ENCODE assay signal across 8 mouse cellular contexts in genomic region chr2:165364334-165365091, GRCm38 (mm10). TPM values are rescaled to one million over a fixed set of nuclear protein-coding genes. Genes with fewer than 3 reads are reported as not detected.
DNase-seq lines count a peak whose midpoint lies in the region; ATAC-seq and TF ChIP-seq lines count a peak whose summit lies in the region.

No protein-coding gene starts in this region.

- 16% methylated on average over 21 of the region's 21 CpGs for WGBS in forebrain, embryonic 10.5 days
- WGBS in hindbrain, embryonic 14.5 days = 15% methylated on average over 21 of the region's 21 CpGs
- WGBS in limb, embryonic 14.5 days = 12% methylated on average over 21 of the region's 21 CpGs

- H3K9ac ChIP-seq in hindbrain, embryonic 14.5 days = no peak overlapping the region
- no peak overlapping the region for H3K9ac ChIP-seq in limb, embryonic 14.5 days (ENCODE audit: low read depth, low read length, severe bottlenecking)

- ATAC-seq in hindbrain, embryonic 14.5 days (ENCODE audit: low FRiP score) = no peak
- 0 out of 2 replicates have a peak, but pooled peaks have one; percentile 44 for ATAC-seq in limb, embryonic 14.5 days (ENCODE audit: low FRiP score, low read depth)

- peak overlapping the region; percentile 1; the same call in 1 of the 2 replicates for H3K4me3 ChIP-seq in forebrain, embryonic 10.5 days
- no peak overlapping the region for H3K4me3 ChIP-seq in hindbrain, embryonic 14.5 days (replicated peaks; ENCODE audit: low read length)
- no peak overlapping the region for H3K4me3 ChIP-seq in limb, embryonic 14.5 days (replicated peaks; ENCODE audit: low read length)

- H3K27ac ChIP-seq in forebrain, embryonic 10.5 days = no peak overlapping the region
- H3K27ac ChIP-seq in hindbrain, embryonic 14.5 days = no peak overlapping the region
- H3K27ac ChIP-seq in limb, embryonic 14.5 days (replicated peaks; ENCODE audit: low read depth, low read length) = no peak overlapping the region

- no peaks in the 10 kb centered on the region for H3K9me3 ChIP-seq in forebrain, embryonic 10.5 days
- no peaks in the 10 kb centered on the region for H3K9me3 ChIP-seq in hindbrain, embryonic 14.5 days (ENCODE audit: control insufficient read depth, low read length)
- no peaks in the 10 kb centered on the region for H3K9me3 ChIP-seq in limb, embryonic 14.5 days (ENCODE audit: control insufficient read depth, low read length)

- no peak for TF ChIP-seq POLR2A in limb, embryonic 14.5 days (IDR thresholded peaks at IDR 0.05; ENCODE audit: borderline replicate concordance, extremely low read depth, insufficient read depth, insufficient read length)

- H3K4me2 ChIP-seq in hindbrain, embryonic 14.5 days (replicated peaks) = peak overlapping the region; percentile 29; the same call in 1 of the 2 replicates
- 0 out of 2 replicates have a peak overlapping the region, but pooled peaks have one; percentile 23 for H3K4me2 ChIP-seq in limb, embryonic 14.5 days (replicated peaks; ENCODE audit: low read depth, low read length, severe bottlenecking)

- H3K4me1 ChIP-seq in forebrain, embryonic 10.5 days = peaks cover 48% of the 10 kb centered on the region
- peaks cover 17% of the 10 kb centered on the region for H3K4me1 ChIP-seq in hindbrain, embryonic 14.5 days (replicated peaks; ENCODE audit: control insufficient read depth, insufficient read depth, low read length)
- peaks cover 6% of the 10 kb centered on the region; the same call in 1 of the 2 replicates for H3K4me1 ChIP-seq in limb, embryonic 14.5 days (ENCODE audit: control insufficient read depth, insufficient read depth, low read length)

- DNase-seq in right cerebral cortex, adult 18-20 months = peak; percentile 48
- DNase-seq in right cerebral cortex, postnatal 36 days (ENCODE audit: low spot score in 2 of 2) = no peak
- DNase-seq in c-Kit-positive CD71-negative TER-119-negative erythroid progenitor cells, embryonic 14.5 days (ENCODE audit: low read depth) = peak; percentile 44
- DNase-seq in forebrain, embryonic 10.5 days (ENCODE audit: extremely low spot score, low spot score) = peak; percentile 72
- DNase-seq in hindbrain, embryonic 14.5 days (ENCODE audit: low spot score) = peak; percentile 79
- DNase-seq in limb, embryonic 14.5 days (ENCODE audit: low spot score) = peak; percentile 28
- DNase-seq in naive thymus-derived CD4-positive, alpha-beta T cell, adult 2 months (ENCODE audit: low read depth) = peak; percentile 66
- peak; percentile 42 for DNase-seq in thymus, postnatal 25 days

- H3K27me3 ChIP-seq in forebrain, embryonic 10.5 days (ENCODE audit: poor library complexity, severe bottlenecking) = peaks cover 63% of the 10 kb centered on the region
- no peaks in the 10 kb centered on the region for H3K27me3 ChIP-seq in hindbrain, embryonic 14.5 days (ENCODE audit: control insufficient read depth, insufficient read depth, low read length)
- H3K27me3 ChIP-seq in limb, embryonic 14.5 days (ENCODE audit: control insufficient read depth, insufficient read depth, low read length) = peaks cover 32% of the 10 kb centered on the region

- H3K36me3 ChIP-seq in forebrain, embryonic 10.5 days (replicated peaks) = no peaks in the 10 kb centered on the region
- peaks cover 2% of the 10 kb centered on the region; the same call in 1 of the 2 replicates for H3K36me3 ChIP-seq in hindbrain, embryonic 14.5 days (replicated peaks; ENCODE audit: control insufficient read depth, insufficient read depth)
- H3K36me3 ChIP-seq in limb, embryonic 14.5 days (ENCODE audit: control insufficient read depth, insufficient read depth, low read length) = no peaks in the 10 kb centered on the region

RNA-seq across cellular contexts. Expression of gene Zfp663, which starts 4.0 kb away (rescaled TPM):
- polyA plus RNA-seq in forebrain, embryonic 10.5 days (2016; fragmentation: Nextera tagmentation; extraction: Ambion mirVana) = 4.7 and 4.9 TPM in 2 replicates
- 6.2 and 6.3 TPM in 2 replicates for polyA plus RNA-seq in hindbrain, embryonic 14.5 days (2014; fragmentation: Nextera tagmentation; extraction: Ambion mirVana)
- polyA plus RNA-seq in limb, embryonic 14.5 days (2012; rRNA removed) = 0.46 and 0.49 TPM in 2 replicates
- polyA plus RNA-seq in limb, embryonic 14.5 days (2014; fragmentation: Nextera tagmentation; extraction: Ambion mirVana) = 0.44 and 0.68 TPM in 2 replicates

RNA-seq across cellular contexts. Expression of gene Zfp334, which starts 23.5 kb away (rescaled TPM):
- 20.3 and 21.1 TPM in 2 replicates for polyA plus RNA-seq in forebrain, embryonic 10.5 days (2016; fragmentation: Nextera tagmentation; extraction: Ambion mirVana)
- polyA plus RNA-seq in hindbrain, embryonic 14.5 days (2014; fragmentation: Nextera tagmentation; extraction: Ambion mirVana) = 12.4 and 12.5 TPM in 2 replicates
- 9.8 and 10.1 TPM in 2 replicates for polyA plus RNA-seq in limb, embryonic 14.5 days (2012; rRNA removed)
- 8.6 and 10.8 TPM in 2 replicates for polyA plus RNA-seq in limb, embryonic 14.5 days (2014; fragmentation: Nextera tagmentation; extraction: Ambion mirVana)

RNA-seq across cellular contexts. Expression of gene Ocstamp, which starts 35.7 kb away (rescaled TPM):
- 0.05 and 0.15 TPM in 2 replicates for polyA plus RNA-seq in forebrain, embryonic 10.5 days (2016; fragmentation: Nextera tagmentation; extraction: Ambion mirVana)
- polyA plus RNA-seq in hindbrain, embryonic 14.5 days (2014; fragmentation: Nextera tagmentation; extraction: Ambion mirVana) = not detected in 2 replicates
- polyA plus RNA-seq in limb, embryonic 14.5 days (2012; rRNA removed) = 0.18 and 0.23 TPM in 2 replicates
- polyA plus RNA-seq in limb, embryonic 14.5 days (2014; fragmentation: Nextera tagmentation; extraction: Ambion mirVana) = 0.10 and 0.28 TPM in 2 replicates

RNA-seq across cellular contexts. Expression of gene Elmo2, which starts 38.2 kb away (rescaled TPM):
- 83.7 and 86.4 TPM in 2 replicates for polyA plus RNA-seq in forebrain, embryonic 10.5 days (2016; fragmentation: Nextera tagmentation; extraction: Ambion mirVana)
- 99.7 and 100 TPM in 2 replicates for polyA plus RNA-seq in hindbrain, embryonic 14.5 days (2014; fragmentation: Nextera tagmentation; extraction: Ambion mirVana)
- polyA plus RNA-seq in limb, embryonic 14.5 days (2012; rRNA removed) = 77.7 and 97.3 TPM in 2 replicates
- polyA plus RNA-seq in limb, embryonic 14.5 days (2014; fragmentation: Nextera tagmentation; extraction: Ambion mirVana) = 83.0 and 87.4 TPM in 2 replicates

Comparison
In these comparisons a context has a peak if more than half of its experiments do, and no peak if none do; other contexts are left out.
1. DNase-seq: peak in right cerebral cortex, adult 18-20 months (single experiment), c-Kit-positive CD71-negative TER-119-negative erythroid progenitor cells, embryonic 14.5 days (single experiment), forebrain, embryonic 10.5 days (single experiment), hindbrain, embryonic 14.5 days (single experiment), limb, embryonic 14.5 days (single experiment), naive thymus-derived CD4-positive, alpha-beta T cell, adult 2 months (single experiment) and thymus, postnatal 25 days (single experiment); none in right cerebral cortex, postnatal 36 days (0 of 2).